Mouse (Mus musculus) E14TG2a.4 (cell line): ENCODE results near the gene Acot7.

ENCODE experiments used
- CTCF ChIP-seq: conservative IDR thresholded peaks from 2 replicates; pipeline ENCODE4 v1.5.1; 2014; ENCODE audit warnings: low read length
- POU5F1 ChIP-seq: IDR thresholded peaks from 2 replicates; pipeline ENCODE4 v1.6.1; 2014; ENCODE audit warnings: low read length, borderline replicate concordance

- no peak for TF ChIP-seq CTCF
- no peak for TF ChIP-seq POU5F1
These were observed 68.1 kb downstream of the Acot7 start for GRCm38 (mm10) chr4:152246011-152246410.
